Mouse (Mus musculus) NIH3T3 (cell line): ENCODE data around the gene Gm17324.
A peak's percentile ranks its signal among the peaks of the same experiment; 100 is the strongest.

Experiments used
- DNase-seq: peaks from one replicate; pipeline ENCODE4 v3.0.0-alpha.2; 2012; ENCODE audit warnings: low read depth

The Gm17324 gene

DNA sequence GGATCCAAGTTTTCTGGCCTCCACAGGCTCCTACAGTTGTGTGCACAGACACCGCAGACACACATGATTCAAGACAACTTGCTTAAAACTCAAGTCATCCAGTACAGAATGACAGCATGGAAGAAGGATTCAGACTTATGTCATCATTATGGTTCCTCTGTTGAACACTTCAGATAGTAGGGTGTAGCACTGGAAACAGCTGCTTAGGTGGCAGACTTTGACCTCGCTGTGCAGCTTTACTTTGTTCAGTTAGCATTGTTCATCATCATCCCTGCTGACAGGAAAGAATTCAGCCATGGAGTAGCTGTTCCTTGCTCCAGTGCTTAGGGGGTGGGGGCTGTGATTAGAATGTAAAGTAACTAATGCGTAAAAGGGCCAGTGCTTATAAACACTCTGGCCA, 17.1 kb upstream of the Gm17324 start:
- DNase-seq, result no peak

- no peak for DNase-seq
Measured at GRCm38 (mm10) chr9:78463337-78463736, 14.8 kb upstream of the Gm17324 start.

GRCm38 (mm10) chr9:78457026-78457425, 8.4 kb upstream of the Gm17324 start:
- DNase-seq, result no peak

GRCm38 (mm10) chr9:78451382-78451781, 2.8 kb upstream of the Gm17324 start:
- DNase-seq, result no peak

GRCm38 (mm10) chr9:78450404-78450803, 1.8 kb upstream of the Gm17324 start:
- no peak for DNase-seq

- no peak for DNase-seq
Measured at GRCm38 (mm10) chr9:78447606-78447972, 997 bp downstream of the Gm17324 start.

GRCm38 (mm10) chr9:78442579-78443392, 5.8 kb downstream of the Gm17324 start, which contains the start of gene Cgas:
TSS of gene Cgas (minus strand) at chr9:78443237.
- DNase-seq, result peak; percentile 83

DNA sequence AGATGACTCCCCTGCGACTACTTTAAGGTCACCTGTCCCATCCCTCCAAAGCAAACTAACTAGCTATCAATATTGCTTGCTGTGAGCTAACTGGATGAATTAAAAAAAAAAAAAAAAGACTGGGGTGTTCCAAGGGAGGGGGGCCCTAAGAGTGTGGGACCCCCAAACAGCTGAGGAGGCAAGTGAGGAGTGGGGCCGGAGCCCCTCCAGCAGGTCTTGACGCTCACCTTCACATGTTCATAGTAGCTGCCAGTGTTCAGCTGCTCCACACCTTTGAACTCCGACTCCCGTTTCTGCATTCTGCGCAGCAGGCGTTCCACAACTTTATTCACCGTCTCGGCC, 6.4 kb downstream of the Gm17324 start:
- DNase-seq, result no peak

DNA sequence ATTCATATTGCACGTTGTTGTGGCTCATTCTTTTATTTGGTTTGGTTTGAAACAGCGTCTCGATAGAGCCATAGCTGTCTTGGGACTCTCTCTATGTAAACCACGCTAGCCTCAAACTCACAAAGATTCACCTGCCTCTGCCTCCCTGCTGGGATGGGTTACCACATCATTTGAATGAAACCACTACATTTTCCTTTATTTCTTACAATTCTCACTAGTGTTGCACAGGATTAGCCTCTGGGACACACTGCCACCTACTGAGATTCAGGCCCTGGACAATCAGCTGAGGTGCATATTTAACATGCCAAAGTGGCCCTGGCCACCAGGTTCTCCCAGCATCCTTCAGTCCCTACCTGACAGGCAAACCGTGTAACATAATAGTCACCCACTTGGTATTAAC, 9.2 kb downstream of the Gm17324 start:
- no peak for DNase-seq

DNA sequence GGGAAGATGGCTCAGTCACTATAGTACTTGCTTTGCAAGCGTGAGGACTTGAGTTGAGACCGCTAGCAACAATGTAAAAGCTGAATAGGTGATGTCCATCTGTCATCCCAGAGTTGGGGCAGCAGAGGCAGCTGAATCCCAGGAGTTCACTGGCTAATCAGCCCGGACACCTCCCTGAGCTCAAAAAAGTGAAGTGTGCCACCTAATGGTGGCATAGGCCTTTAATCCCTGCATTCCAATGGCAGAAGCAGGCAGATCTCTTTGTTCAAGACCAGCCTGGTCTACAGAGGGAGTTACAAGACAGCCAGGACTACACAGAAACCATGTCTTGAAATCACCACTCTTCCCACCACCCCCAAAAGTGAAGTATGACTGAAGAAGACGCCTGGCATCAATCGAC, 16.1 kb downstream of the Gm17324 start:
- no peak for DNase-seq

GRCm38 (mm10) chr9:78430486-78430885, 18.1 kb downstream of the Gm17324 start:
- no peak for DNase-seq

GRCm38 (mm10) chr9:78429551-78429950, 19.0 kb downstream of the Gm17324 start:
- DNase-seq, result no peak

DNA sequence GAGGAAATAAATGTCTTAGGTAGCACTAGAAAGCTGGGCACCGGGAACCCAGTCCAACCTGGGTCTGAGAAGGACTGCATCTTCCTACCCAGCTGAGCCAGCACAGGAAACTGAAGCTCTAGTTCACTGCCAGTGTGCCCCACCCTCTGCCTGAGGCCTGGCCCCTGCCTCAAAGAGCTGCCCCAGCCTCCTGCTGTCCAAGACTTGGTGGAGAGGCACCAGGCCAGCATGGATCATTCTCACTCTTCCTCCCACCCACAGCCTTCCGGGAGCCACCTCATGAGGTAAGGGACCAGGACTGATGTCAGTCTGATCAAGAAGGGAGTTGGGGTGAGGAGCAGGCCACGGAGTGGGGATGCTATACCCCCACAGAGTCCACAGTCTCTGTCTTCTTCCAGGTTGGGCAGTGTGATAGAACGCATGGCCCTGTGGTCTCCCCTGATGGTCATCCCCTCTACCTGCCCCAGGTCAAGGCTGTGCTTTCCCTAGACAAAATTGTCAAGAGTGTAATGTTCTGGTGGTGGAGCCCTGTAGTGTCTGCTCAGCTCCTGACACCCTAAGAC, 19.6 kb downstream of the Gm17324 start:
- no peak for DNase-seq

DNA sequence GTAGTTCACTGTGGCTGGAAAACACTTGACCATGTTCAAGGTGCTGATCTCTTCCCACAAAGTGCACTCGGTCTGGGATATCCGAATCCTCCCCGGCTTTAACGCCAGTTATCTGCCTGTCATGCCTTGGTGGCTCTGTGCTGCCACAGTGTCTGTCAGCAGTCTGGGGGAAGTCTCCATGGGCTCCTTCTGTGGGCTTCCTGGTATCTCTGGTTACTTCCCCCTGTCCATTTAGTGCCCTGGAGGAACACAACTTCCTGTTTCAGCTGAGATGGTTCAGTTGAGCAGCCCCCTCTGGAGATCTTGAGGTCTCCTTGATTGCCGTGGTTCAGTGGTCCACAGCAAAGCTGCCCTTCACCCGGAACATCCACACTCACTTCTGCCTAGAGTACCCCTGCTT, 20.4 kb downstream of the Gm17324 start:
- no peak for DNase-seq

GRCm38 (mm10) chr9:78427362-78427781, 21.2 kb downstream of the Gm17324 start:
- DNase-seq, result no peak

- DNase-seq, result no peak
Measured at GRCm38 (mm10) chr9:78401596-78401995, 47.0 kb downstream of the Gm17324 start.

DNA sequence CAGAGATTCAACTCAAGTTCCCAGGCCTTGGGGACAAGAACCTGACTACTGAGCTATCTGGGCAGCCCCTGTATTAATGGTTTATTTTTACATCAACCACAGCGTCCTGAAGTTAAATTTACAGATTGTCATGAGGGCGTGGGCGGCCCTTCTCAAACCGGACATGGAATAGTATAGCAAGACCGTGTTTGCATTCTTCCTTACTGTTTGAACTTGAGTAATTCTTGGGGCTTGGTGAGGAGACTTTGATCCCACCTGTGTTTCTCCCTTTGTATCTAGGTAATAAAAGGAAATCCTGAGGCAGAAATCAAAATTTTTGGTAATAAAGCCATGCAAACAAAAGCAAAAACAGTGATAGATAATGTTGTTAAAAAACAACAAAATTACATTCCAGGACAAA, 48.0 kb downstream of the Gm17324 start:
- no peak for DNase-seq
